Mouse (Mus musculus) frontal cortex, adult 2 months (tissue): ENCODE measurements at regions not wholly inside any gene's neighbourhood (a gene's known extent, or its start where the extent isn't known, plus 50 kb on each side); places are given as distances from the start of the nearest gene placed in this dataset.

ENCODE experiments used
- DNase-seq, 2 experiments: peaks; one replicate each; pipeline ENCODE4 v3.0.0; 2022; ENCODE audit warnings: low spot score in 1 of 2; ENCODE audit errors: extremely low spot score in 1 of 2

- no peak for DNase-seq
These were observed 59.2 kb upstream of the Haao start for GRCm38 (mm10) chr17:83906751-83907537.

GRCm38 (mm10) chr17:83903467-83903866 is 55.7 kb upstream of the Haao start:
- peak; percentile 28 to 76 for DNase-seq

- no peak for DNase-seq
These were observed 54.8 kb upstream of the Haao start for GRCm38 (mm10) chr17:83902523-83902922.

- DNase-seq = no peak
These were observed 54.3 kb upstream of the Haao start for GRCm38 (mm10) chr17:83902091-83902490.

- no peak for DNase-seq
These were observed 51.9 kb upstream of the Haao start for GRCm38 (mm10) chr17:83899588-83900152.

- DNase-seq = no peak
These were observed 50.8 kb upstream of the Haao start for GRCm38 (mm10) chr17:83898531-83898930.
